Mouse (Mus musculus) midbrain, embryonic 10.5 days (tissue): ENCODE results near the gene BC067074. TPM values are rescaled to one million over a fixed set of nuclear protein-coding genes. Genes with fewer than 3 reads are reported as not detected.
"Not testable (repeated sequence)": the region's sequence is repeated elsewhere in the genome, so short reads cannot be mapped to it uniquely, and the experiment has no call there.

Experiments
- DNase-seq: peaks from one replicate; pipeline ENCODE4 v3.0.0-alpha.2; 2017; ENCODE audit warnings: low spot score
- H3K27ac ChIP-seq: fragments of 300-500 bp; sonication (generic); replicated peaks from 2 replicates; pipeline ENCODE4 v1.5.1; 2016; ENCODE audit warnings: mild to moderate bottlenecking
- H3K27me3 ChIP-seq: fragments of 300-500 bp; sonication (generic); 2 replicates; pipeline ENCODE4 v1.6.1; 2016; ENCODE audit warnings: low read depth, mild to moderate bottlenecking; ENCODE audit not compliant: poor library complexity, severe bottlenecking
- H3K36me3 ChIP-seq: fragments of 300-500 bp; sonication (generic); 2 replicates; pipeline ENCODE4 v1.6.1; 2016; ENCODE audit warnings: mild to moderate bottlenecking, moderate library complexity
- H3K4me1 ChIP-seq: fragments of 300-500 bp; sonication (generic); 2 replicates; pipeline ENCODE4 v1.6.1; 2016
- H3K4me3 ChIP-seq: fragments of 300-500 bp; sonication (generic); 2 replicates; pipeline ENCODE4 v1.5.1; 2016; ENCODE audit warnings: mild to moderate bottlenecking, moderate library complexity
- H3K9me3 ChIP-seq: fragments of 300-500 bp; sonication (generic); replicated peaks from 2 replicates; pipeline ENCODE4 v1.6.1; 2016; ENCODE audit warnings: mild to moderate bottlenecking
- WGBS: fragments of 180-500 bp; shearing (Covaris S2); methylation state at CpG from one replicate; pipeline ENCODE4 v1.1.7; 2016; 5-methylcytosine and 5-hydroxymethylcytosine counted together
- polyA plus RNA-seq: library from polyadenylated mRNA; unstranded; fragments of >200 nt; fragmentation: Nextera tagmentation; extraction: Ambion mirVana; gene quantifications from 2 replicates; pipeline ENCODE4 v1.2.1, GENCODE M21; 2016

BC067074 gene
- polyA plus RNA-seq = 1.3 and 1.5 TPM in 2 replicates

DNA sequence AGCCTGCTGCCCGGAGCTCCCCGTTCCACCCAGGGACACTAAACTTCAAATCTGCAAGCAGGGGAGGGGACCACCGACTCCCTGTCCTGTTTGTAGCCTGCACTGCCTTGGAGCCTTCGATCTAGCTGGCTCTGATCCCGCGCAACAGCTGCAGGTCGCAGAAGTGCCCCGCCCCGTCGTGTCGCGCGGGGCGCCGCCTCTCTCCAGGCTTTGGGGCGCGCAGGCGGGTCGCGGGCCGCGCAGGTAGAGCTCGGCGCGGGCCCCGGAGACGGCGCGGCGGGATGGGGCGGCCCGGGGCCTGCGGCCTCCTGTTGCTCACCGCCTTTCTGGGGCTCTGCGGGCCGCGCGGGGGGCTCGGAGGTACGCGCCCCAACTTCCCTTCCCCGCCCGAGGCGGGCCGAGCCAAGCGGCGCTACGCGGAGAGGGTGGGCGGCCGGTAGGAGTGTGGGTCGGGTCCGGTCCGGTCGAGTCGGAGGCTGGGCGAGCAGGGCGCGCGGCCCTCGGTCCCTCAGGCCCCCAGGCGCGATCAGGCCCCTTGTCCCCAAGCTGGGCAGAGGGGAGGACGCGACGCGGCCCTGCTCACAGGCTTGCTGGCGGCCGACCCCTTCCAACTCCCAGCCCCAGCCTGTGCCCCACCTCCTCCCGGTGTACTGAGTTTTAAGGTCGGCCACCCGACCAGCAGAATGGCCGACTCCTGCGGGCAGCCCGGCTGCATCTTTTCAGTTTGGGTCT, at the start of gene BC067074:
Gene BC067074, plus strand, starts transcription at position 185 of the 732 bp plus-strand sequence.
- H3K27me3 ChIP-seq = peaks cover 49% of the 10 kb centered on the region
- no peaks in the 10 kb centered on the region for H3K9me3 ChIP-seq
- WGBS = 1% methylated on average over 66 of the region's 75 CpGs
- peak within 1 kb of the TSS; percentile 87 for H3K27ac ChIP-seq
- no peaks in the 10 kb centered on the region for H3K36me3 ChIP-seq
- peaks cover 11% of the 10 kb centered on the region for H3K4me1 ChIP-seq
- DNase-seq = peak; percentile 62
- peak within 1 kb of the TSS; percentile 75 for H3K4me3 ChIP-seq

DNA sequence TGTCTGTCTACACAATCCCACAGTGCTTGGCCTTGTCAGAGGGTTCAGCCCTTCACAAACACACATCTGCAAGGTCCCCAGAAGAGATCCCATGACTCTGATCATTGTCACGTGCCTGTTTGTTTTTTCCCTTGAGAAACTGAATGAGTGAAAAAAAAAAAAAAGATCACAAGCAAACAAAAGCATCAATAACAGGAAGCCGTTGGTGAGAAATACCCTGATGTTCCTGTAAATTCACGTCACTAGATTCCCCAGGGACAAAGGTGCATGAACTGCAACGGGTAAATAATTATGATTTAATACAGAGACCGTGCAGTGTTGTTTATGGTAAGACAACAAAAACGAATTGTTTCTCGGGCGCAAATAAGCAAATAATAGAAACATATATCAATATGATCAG, 47.9 kb upstream of the BC067074 start:
- Histone ChIP-seq H3K27ac (no peak overlapping the region), H3K36me3 (no peaks in the 10 kb centered on the region), H3K9me3 (no peaks in the 10 kb centered on the region), H3K4me1 (no peaks in the 10 kb centered on the region), H3K4me3 (no peak overlapping the region), H3K27me3 (no peaks in the 10 kb centered on the region)
- WGBS = 85% methylated on average over 8 of the region's 8 CpGs
- DNase-seq = no peak

DNA sequence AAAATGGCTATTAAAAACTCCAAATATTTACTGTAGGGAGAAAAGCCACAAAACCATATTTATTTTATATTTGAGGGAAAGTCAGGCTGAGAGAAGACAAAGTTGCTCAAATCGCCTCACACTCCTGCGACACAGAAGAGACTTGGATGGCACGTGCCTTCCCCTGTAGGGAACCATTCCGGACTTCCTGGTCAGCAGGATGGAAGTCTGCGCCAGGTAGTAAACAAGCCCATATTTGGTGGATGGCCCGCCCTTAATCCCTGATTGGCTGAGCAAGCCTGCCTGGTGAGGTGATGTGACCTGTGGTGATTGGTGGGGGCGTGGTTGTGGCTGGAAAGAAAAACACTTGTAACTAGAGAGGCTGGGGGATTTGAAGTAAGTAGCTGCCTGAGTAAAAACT, 40.4 kb upstream of the BC067074 start:
- 95% methylated on average over 7 of the region's 7 CpGs for WGBS
- H3K27ac ChIP-seq, H3K36me3 ChIP-seq, H3K27me3 ChIP-seq, H3K4me1 ChIP-seq, DNase-seq, H3K4me3 ChIP-seq, H3K9me3 ChIP-seq: not testable (repeated sequence)

DNA sequence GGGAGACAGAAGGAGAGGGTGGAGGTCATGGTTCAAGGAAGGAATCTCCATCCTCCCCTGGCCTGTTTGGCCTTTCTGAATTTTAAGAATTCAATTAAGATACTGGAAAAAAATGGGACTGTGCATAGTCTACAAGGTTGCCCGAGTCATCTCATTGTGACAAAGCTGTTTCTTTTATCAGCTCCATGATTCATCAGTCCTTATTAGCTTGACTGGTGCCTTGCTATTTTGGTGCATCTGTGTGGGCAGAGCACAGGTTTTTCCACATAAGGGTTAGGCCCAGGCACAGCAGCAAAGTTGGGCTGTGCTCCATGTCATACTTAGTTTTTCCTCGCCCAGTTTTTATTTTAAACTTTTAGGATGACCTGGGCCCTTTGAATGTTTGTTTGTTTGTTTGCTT, 36.2 kb upstream of the BC067074 start:
- DNase-seq = no peak
- 0 out of 2 replicates have a peak, but pooled peaks cover 3% of the 10 kb centered on the region for H3K4me1 ChIP-seq
- no peaks in the 10 kb centered on the region for H3K27me3 ChIP-seq
- H3K27ac ChIP-seq = no peak overlapping the region
- no peaks in the 10 kb centered on the region for H3K36me3 ChIP-seq
- WGBS = 88% methylated on average over 2 of the region's 2 CpGs
- H3K9me3 ChIP-seq = no peaks in the 10 kb centered on the region
- no peak overlapping the region for H3K4me3 ChIP-seq

DNA sequence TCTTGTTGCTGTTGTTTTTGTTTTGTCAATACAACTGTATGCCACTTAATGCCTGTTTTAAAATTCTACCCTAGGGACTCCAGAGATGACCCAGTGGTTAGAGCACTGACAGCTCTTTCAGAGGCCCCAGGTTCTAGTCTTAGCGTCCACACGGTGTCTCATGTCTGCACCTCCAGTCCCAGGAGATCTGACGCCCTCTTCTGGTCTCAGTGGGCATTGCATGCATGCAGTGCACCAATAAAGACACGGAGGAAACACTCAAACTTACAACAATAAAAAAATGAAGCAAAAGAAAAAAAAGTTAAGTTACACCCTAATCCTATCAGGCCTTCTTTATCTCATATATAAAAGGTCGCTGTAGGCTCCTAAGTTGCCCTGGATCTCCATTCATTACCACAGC, 35.8 kb upstream of the BC067074 start:
- Histone ChIP-seq H3K4me3 (no peak overlapping the region), H3K27me3 (no peaks in the 10 kb centered on the region), H3K36me3 (no peaks in the 10 kb centered on the region), H3K9me3 (no peaks in the 10 kb centered on the region), H3K27ac (no peak overlapping the region), H3K4me1 (no peaks in the 10 kb centered on the region)
- DNase-seq = no peak
- 48% methylated on average over 5 of the region's 5 CpGs for WGBS

DNA sequence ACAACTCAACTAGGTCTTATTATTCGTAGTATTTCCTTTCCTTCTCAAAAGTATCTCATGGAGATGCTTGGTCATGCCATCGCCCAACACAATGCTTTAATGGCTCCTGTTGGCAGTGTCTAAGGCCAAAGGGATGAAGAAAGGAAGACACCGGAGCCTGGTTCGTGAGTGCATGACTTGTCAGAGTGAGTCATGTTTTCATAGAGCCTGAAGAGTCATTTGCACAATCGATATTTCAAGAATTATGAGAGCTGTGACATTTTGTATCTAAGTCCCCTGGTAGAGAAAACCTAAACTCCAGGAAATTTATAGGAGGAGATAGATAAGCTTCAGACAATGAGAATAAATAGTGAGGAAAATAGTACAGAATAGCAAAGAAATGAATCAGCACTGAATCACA, 33.7 kb upstream of the BC067074 start:
- Histone ChIP-seq H3K27ac (no peak overlapping the region), H3K4me3 (no peak overlapping the region), H3K9me3 (no peaks in the 10 kb centered on the region), H3K4me1 (no peaks in the 10 kb centered on the region), H3K36me3 (no peaks in the 10 kb centered on the region), H3K27me3 (no peaks in the 10 kb centered on the region)
- DNase-seq = no peak
- 92% methylated on average over 5 of the region's 5 CpGs for WGBS

DNA sequence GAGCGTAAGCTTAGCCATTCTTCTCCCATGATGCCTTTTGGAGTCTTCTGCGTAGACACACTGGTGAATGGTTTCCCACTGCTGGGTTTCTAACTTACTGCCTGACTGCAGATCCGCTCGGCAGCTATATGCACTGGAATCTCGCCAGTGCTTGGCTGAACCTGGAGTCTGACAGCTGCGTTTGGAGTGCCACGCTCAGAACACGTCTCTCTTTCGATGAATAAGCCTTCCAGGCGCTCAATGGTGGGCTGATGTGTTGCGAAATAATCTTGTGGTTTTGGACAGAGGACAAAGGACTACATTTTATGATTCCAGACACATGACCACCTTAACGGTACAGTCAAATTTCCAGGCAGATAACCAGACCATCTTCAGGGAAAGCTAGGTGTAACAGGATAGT, 30.1 kb upstream of the BC067074 start:
- no peak for DNase-seq
- no peaks in the 10 kb centered on the region for H3K27me3 ChIP-seq
- H3K9me3 ChIP-seq = no peaks in the 10 kb centered on the region
- no peak overlapping the region for H3K4me3 ChIP-seq
- no peak overlapping the region for H3K27ac ChIP-seq
- no peaks in the 10 kb centered on the region for H3K36me3 ChIP-seq
- WGBS = 91% methylated on average over 12 of the region's 12 CpGs
- H3K4me1 ChIP-seq = no peaks in the 10 kb centered on the region

DNA sequence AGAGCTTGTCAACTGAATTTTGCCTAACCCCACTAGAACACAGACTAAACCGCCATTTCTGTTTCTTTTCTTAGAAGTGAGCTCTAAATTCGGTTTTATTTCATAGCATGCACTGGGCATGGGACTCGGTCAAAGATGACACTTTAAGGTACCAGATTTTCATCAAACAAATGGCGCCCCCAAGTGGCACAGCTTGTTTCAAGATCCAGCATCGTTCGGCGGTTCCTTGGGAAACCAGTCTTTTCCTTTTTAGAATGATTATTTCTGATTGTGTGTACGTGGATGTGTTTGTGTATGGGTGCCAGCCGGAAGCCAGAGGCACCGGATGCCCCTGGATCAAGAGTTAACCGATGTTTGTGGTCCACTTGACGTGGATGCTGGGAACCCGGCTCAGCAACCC, 27.7 kb upstream of the BC067074 start:
- Histone ChIP-seq H3K27me3 (no peaks in the 10 kb centered on the region), H3K4me1 (no peaks in the 10 kb centered on the region)

DNA sequence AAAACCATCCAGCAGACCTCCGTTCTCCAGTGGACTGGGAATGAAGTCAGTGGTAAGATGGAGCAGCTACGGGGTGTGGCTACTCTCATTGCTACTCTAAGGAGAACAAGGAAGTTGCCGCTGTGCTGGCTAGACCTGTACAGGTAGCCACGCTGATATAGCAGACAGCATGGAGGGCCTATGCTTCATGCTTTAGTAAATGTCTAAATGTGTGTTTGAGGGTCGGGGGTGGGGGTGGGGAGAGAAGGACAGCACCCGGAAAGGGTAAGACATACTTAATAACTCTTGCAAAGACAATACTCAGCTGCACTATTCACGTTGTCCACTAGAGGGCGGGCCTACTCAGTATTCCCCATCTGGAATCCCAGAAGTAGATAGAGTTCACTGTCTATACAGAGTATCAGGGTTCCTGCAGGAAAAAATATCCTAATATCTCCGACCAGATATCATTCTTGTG, 26.4 kb upstream of the BC067074 start:
- no peak overlapping the region for H3K4me3 ChIP-seq
- H3K27ac ChIP-seq = no peak overlapping the region
- H3K36me3 ChIP-seq = no peaks in the 10 kb centered on the region
- no peaks in the 10 kb centered on the region for H3K27me3 ChIP-seq
- 37% methylated on average over 9 of the region's 9 CpGs for WGBS
- DNase-seq = peak; percentile 76
- H3K4me1 ChIP-seq = no peaks in the 10 kb centered on the region
- H3K9me3 ChIP-seq = no peaks in the 10 kb centered on the region

More for the DNA sequence above, 27.7 kb upstream of the BC067074 start:
- no peaks in the 10 kb centered on the region for H3K36me3 ChIP-seq
- H3K9me3 ChIP-seq = no peaks in the 10 kb centered on the region
- WGBS = 28% methylated on average over 13 of the region's 13 CpGs
- no peak overlapping the region for H3K4me3 ChIP-seq
- DNase-seq = peak; percentile 61
- no peak overlapping the region for H3K27ac ChIP-seq

DNA sequence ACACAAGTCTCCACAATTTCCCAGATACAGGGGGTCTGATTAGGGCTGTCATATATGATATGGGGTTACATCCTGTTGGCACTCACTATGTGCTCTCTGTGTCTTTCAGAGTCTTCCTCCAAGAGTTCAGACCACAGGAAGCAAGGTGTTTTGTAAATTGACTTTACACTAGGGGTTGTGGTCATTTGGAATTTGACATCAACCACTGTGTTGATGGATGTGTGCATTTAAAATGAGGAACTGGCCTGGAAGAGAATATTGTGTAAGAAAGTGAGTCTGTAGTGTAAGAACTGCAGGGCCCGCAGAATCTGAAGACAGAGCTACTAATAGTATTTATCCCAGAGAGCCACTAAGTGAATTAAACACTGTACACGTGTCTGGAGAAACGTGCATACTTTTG, 25.8 kb upstream of the BC067074 start:
- Histone ChIP-seq H3K36me3 (no peaks in the 10 kb centered on the region), H3K27me3 (no peaks in the 10 kb centered on the region), H3K27ac (no peak overlapping the region), H3K9me3 (no peaks in the 10 kb centered on the region), H3K4me3 (no peak overlapping the region), H3K4me1 (no peaks in the 10 kb centered on the region)
- 93% methylated on average over 3 of the region's 3 CpGs for WGBS
- DNase-seq = no peak

DNA sequence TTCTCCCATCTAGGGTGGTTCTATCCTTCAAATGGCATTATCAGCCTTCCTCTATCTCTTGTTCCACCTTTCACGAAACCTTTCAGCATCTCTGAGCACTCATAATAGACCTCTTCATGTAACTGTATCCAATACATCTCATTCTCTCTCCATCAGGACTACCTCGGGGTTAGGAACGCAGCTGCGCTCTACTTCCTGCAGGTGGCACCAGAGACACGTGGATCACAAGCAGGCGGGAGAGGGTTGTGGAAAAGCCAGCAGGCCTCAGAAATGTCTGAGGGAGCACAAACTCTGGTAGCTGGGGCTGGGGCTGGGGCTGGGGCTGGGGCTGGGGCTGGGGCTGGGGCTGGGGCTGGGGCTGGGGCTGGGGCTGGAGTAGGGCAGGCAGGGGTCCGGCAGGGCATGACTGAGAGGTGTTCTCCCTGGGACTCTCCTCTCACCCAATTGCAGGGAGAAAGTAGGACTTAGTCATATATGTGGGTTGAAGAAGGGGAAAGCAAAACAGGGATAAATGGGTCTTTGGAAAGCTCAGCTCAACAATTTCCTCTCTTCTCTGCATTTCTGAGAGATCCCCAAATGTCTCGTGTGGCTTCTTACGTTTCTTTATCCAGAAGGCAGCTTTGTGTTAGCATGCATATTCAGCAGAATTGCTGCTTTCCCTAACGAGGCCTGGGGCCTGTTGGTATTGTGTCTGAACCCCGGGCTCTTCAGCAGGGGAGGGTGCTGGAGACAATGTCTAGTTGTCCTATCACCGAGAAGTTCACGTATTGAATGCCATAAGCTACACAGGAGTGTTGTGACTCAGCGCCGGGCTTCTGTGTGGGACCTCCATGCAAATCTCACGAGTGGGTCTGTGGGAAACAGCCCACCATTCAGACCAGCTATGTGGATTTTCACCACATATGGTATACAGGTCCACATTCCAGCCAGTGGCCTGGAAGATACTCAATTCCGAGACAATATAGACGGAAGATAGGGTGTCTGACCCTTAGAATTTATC, 22.9 kb upstream of the BC067074 start:
- H3K4me3 ChIP-seq = no peak overlapping the region
- 57% methylated on average over 18 of the region's 18 CpGs for WGBS
- H3K9me3 ChIP-seq = no peaks in the 10 kb centered on the region
- H3K27me3 ChIP-seq = no peaks in the 10 kb centered on the region
- H3K36me3 ChIP-seq = no peaks in the 10 kb centered on the region
- DNase-seq = peak; percentile 80
- H3K27ac ChIP-seq = peak overlapping the region; percentile 74
- no peaks in the 10 kb centered on the region for H3K4me1 ChIP-seq

DNA sequence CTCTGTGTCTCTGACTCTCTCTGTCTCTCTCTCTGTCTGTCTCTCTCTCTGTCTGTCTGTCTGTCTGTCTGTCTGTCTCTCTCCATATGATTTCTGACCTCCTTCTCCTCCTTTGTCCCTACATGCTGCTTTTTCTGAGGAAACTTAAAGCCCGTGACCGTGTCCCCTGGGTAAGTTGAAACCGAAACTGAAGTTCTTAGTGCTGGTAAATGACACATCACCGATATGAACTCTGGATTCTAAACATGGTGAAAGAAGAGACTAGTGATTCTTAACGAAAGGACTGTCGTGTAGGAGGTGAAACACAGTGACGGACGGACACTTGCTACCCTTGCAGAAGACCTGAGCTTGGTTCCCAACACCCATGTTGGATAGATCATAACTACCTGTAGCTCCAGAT, 21.8 kb upstream of the BC067074 start:
- Histone ChIP-seq H3K4me1 (no peaks in the 10 kb centered on the region), H3K36me3 (no peaks in the 10 kb centered on the region), H3K27me3 (no peaks in the 10 kb centered on the region), H3K4me3 (no peak overlapping the region), H3K27ac (no peak overlapping the region), H3K9me3 (no peaks in the 10 kb centered on the region)
- no peak for DNase-seq
- WGBS = 96% methylated on average over 8 of the region's 8 CpGs

DNA sequence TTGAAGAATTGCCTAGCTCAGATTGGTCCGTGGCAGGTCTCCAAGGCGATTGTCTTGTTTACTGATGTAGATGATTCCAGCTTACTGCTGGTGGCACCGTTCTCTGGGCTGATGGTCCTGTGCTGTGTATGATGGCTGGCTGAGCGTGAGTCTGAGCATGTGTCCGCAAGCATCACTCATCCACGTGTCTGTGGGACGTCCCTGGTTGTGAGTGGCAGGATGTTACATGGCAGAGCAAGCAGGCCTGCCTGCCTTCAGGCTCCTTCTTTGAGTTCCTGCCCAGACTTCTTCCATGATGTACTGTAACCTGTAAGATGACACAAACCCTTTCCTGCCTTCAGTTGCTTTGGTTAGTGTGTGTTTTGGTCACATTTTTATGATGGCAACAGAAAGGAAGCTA, 5.8 kb upstream of the BC067074 start:
- WGBS = 90% methylated on average over 7 of the region's 7 CpGs
- Histone ChIP-seq H3K36me3 (no peaks in the 10 kb centered on the region), H3K27me3 (peaks cover 17% of the 10 kb centered on the region)

More for the DNA sequence above, 5.8 kb upstream of the BC067074 start:
- H3K4me1 ChIP-seq = no peaks in the 10 kb centered on the region
- H3K27ac ChIP-seq = no peak overlapping the region
- DNase-seq = no peak
- no peaks in the 10 kb centered on the region for H3K9me3 ChIP-seq
- H3K4me3 ChIP-seq = no peak overlapping the region
